Comparison of ENCODE assay signal across 8 mouse cellular contexts in genomic region chr16:38522129-38523084, GRCm38 (mm10). TPM values are rescaled to one million over a fixed set of nuclear protein-coding genes. Genes with fewer than 3 reads are reported as not detected.
A peak's percentile ranks its signal among the peaks of the same experiment; 100 is the strongest.
DNase-seq lines count a peak whose midpoint lies in the region; ATAC-seq lines count a peak whose summit lies in the region.

Gene Timmdc1, minus strand, starts transcription at chr16:38522663.

- ATAC-seq in megakaryocyte progenitor cell, adult 5-6 weeks (replicated peaks; ENCODE audit: poor library complexity): peak; percentile 97

- DNase-seq in adipocyte (ENCODE audit: low spot score): peak; percentile 99
- peak; percentile 93 for DNase-seq in embryo, embryonic 10 days (ENCODE audit: low spot score)
- peak; percentile 95 for DNase-seq in gastrocnemius, postnatal 10 days
- peak; percentile 99 for DNase-seq in induced T-regulatory cell, adult 2 months (ENCODE audit: low read depth)
- DNase-seq in left cerebral cortex, adult 9 months (ENCODE audit: low spot score in 2 of 2): peak; percentile 92 to 96
- peak; percentile 94 for DNase-seq in right cerebral cortex, postnatal 14 days
- peak; percentile 93 to 94 for DNase-seq in urinary bladder, postnatal 36 days (ENCODE audit: low spot score in 2 of 2)

RNA-seq across cellular contexts. Expression of gene Timmdc1, which starts in this region (rescaled TPM):
- total RNA-seq in gastrocnemius, postnatal 10 days (2021): 10 to 100 TPM; 34.8 to 41.2 TPM
- total RNA-seq in megakaryocyte progenitor cell, adult 5-6 weeks (2015): 7.0 and 9.2 TPM in 2 replicates
- total RNA-seq in megakaryocyte progenitor cell, adult 5-6 weeks (2017): 37.1 and 39.0 TPM in 2 replicates

Comparison
In these comparisons a context has a peak if more than half of its experiments do, and no peak if none do; other contexts are left out.
1. Peak in every context shown above with its lines: DNase-seq and ATAC-seq.